Mouse (Mus musculus) right cerebral cortex, postnatal 25 days (tissue): Measurements from ENCODE around the gene Braf.

Experiments used
- DNase-seq: peaks from one replicate; pipeline ENCODE4 v3.0.0; 2022

Braf gene

GRCm38 (mm10) chr6:39554888-39555647 lies 170.2 kb downstream of the Braf start:
- DNase-seq: no peak
